Mouse (Mus musculus): Measurements from ENCODE around the gene Krtap6-2. TPM values are rescaled to one million over a fixed set of nuclear protein-coding genes. Genes with fewer than 3 reads are reported as not detected.

Krtap6-2 gene
- polyA plus RNA-seq (2015; fragmentation: Illumina TruSeq; extraction: RNeasy Lipid Tissue Mini Kit (QIAGEN cat#74804); ENCODE audit: insufficient read depth, low read depth, low replicate concordance), result not detected

GRCm38 (mm10) chr16:89420011-89420410, at the start of gene Krtap6-2:
Krtap6-2 (minus strand) TSS chr16:89420111.

GRCm38 (mm10) chr16:89403768-89404167, 16.1 kb downstream of the Krtap6-2 start, which contains the start of gene Krtap21-1:
Krtap21-1 (minus strand) TSS chr16:89403868.

Other genes with a start within 250 kb of the Krtap6-2 start
- gene 1110057P08Rik, start 245.4 kb downstream of the Krtap6-2 start, polyA plus RNA-seq (2015; fragmentation: Illumina TruSeq; extraction: RNeasy Lipid Tissue Mini Kit (QIAGEN cat#74804); ENCODE audit: insufficient read depth, low read depth, low replicate concordance), result not detected
- gene Krtap20-2, start 214.2 kb downstream of the Krtap6-2 start, polyA plus RNA-seq (2015; fragmentation: Illumina TruSeq; extraction: RNeasy Lipid Tissue Mini Kit (QIAGEN cat#74804); ENCODE audit: insufficient read depth, low read depth, low replicate concordance), result not detected
- not detected for gene Krtap21-1, start 16.2 kb downstream of the Krtap6-2 start, polyA plus RNA-seq (2015; fragmentation: Illumina TruSeq; extraction: RNeasy Lipid Tissue Mini Kit (QIAGEN cat#74804); ENCODE audit: insufficient read depth, low read depth, low replicate concordance)
- gene Krtap8-1, start 67.8 kb upstream of the Krtap6-2 start, polyA plus RNA-seq (2015; fragmentation: Illumina TruSeq; extraction: RNeasy Lipid Tissue Mini Kit (QIAGEN cat#74804); ENCODE audit: insufficient read depth, low read depth, low replicate concordance), result not detected
- not detected for gene Krtap7-1, start 88.2 kb upstream of the Krtap6-2 start, polyA plus RNA-seq (2015; fragmentation: Illumina TruSeq; extraction: RNeasy Lipid Tissue Mini Kit (QIAGEN cat#74804); ENCODE audit: insufficient read depth, low read depth, low replicate concordance)
- gene Krtap11-1, start 151.1 kb upstream of the Krtap6-2 start, polyA plus RNA-seq (2015; fragmentation: Illumina TruSeq; extraction: RNeasy Lipid Tissue Mini Kit (QIAGEN cat#74804); ENCODE audit: insufficient read depth, low read depth, low replicate concordance), result not detected